Mouse (Mus musculus) ovary, postnatal 10 days (tissue): ENCODE data around the gene Pcbp4.

Experiments
- DNase-seq: peaks from one replicate; pipeline ENCODE4 v3.0.0; 2022; ENCODE audit warnings: low spot score

Gene Pcbp4

GRCm38 (mm10) chr9:106464751-106465541 lies 11.9 kb downstream of the Pcbp4 start:
- no peak for DNase-seq

DNA sequence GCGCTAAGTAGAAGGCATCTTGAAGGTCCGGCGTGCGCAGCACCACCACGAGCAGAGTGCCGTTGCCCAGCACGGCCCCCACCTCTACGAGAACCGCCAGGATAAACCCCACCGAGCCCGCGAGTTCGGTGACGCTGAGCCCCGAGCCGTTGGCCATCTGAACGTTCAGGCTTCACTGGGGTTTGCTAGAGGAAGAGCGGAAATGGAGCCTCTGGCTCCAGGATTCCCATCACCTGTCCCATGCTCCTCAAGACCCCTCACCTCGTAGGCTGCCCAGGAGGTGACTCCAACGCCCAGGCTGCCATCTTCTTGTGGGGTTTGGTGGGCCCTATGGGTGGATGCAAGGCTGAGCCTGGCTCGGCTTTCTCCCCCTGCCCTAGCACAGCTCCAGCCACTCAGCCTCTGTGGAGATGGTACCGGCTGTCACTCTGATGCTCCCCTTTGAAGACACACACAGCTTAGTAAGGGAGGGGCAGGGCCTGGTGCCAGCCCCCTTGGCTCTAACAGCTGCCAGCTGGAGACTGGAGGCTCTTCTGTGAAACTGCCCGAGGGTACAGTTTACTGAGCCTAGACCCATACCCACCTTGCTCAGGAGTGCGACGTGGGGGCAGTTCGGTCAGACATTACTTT lies 12.6 kb downstream of the Pcbp4 start, which contains the start of gene Gpr62:
Gene Gpr62, minus strand, starts transcription at position 368 of the 630 bp plus-strand sequence.
- DNase-seq = no peak

DNA sequence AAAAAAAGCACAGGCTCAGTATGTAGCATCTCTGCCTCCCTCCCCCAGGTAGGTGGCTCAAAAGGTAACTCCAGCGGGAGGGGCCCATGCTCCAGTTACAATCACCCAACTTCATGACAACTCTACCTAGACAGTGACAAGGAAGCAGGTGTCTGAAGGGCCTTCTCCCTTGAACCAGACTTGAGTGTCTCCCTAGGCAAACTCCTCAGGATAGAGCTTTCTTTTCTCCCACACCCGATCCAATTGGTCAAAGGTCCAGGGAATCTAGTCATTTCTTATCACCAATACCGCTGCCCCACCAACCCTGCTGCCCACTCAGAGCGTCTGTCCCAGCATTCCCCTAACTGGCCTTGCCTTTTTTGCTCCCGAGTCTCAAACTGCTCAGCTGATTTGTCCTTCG lies 13.6 kb downstream of the Pcbp4 start:
- no peak for DNase-seq

GRCm38 (mm10) chr9:106467746-106468145 lies 14.7 kb downstream of the Pcbp4 start:
- no peak for DNase-seq

DNA sequence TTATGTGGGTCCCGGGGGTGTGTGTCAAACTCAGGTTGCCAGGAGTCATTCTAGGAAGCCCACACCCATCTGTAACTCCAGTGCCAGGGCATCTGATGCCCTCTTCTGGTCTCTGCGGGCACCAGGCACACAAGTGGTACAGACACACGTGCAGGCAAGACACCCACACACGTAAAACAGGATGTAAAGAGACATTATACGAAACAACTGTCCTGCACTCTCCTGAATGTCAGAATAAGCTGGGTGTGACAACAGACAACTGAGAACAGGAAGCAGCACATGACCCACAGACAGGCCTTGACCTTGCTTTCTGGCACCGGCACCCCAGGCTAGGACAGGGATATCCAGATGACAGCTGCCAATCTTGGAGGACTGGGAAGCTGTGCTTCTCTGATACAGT lies 16.2 kb downstream of the Pcbp4 start:
- no peak for DNase-seq

GRCm38 (mm10) chr9:106469776-106470175 lies 16.7 kb downstream of the Pcbp4 start:
- DNase-seq = no peak

DNA sequence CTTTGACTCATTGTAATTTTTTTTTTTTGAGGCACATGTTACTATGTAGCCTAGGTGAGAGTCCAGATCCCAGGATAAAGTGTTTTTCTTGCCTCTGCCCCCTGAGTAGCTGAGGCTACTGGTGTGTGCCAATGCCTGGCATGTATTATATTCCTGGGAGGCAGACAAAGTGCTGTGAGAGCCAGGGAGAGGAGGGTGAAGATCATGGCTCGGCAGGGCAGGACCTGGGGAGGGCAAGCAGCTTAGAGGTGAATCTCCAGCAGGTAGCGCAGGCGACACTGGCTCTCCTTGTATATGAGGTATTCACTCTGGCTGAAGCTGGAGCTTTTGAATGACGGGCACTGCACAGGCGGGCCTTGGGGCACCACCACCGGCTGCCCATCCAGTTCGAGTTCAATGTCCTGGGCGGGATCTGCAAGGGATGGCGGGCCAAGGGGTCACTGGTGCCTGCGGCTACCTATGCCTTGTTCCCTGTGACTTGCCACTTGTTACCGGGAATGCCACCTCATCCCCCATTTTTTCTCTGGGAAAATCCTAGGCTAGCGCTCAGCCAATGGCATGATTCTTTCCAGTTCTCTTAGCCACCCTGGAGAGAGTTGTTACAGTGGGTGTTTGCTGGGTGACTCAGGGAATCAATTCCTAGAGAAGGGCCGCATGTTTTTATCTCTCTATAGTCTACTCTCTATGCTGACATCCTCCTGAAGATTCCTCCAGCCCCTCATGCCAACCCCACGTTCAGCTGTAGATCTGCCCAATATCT lies 18.1 kb downstream of the Pcbp4 start:
- no peak for DNase-seq

GRCm38 (mm10) chr9:106471892-106472291 lies 18.8 kb downstream of the Pcbp4 start:
- DNase-seq = peak; percentile 20

- DNase-seq = peak; percentile 1
Observed at GRCm38 (mm10) chr9:106472321-106472720, 19.2 kb downstream of the Pcbp4 start.

GRCm38 (mm10) chr9:106473081-106473752 lies 20.1 kb downstream of the Pcbp4 start:
- peak; percentile 1 for DNase-seq

- DNase-seq = peak; percentile 0
Observed at GRCm38 (mm10) chr9:106473753-106474105, 20.6 kb downstream of the Pcbp4 start.

GRCm38 (mm10) chr9:106474456-106474855 lies 21.4 kb downstream of the Pcbp4 start:
- no peak for DNase-seq

DNA sequence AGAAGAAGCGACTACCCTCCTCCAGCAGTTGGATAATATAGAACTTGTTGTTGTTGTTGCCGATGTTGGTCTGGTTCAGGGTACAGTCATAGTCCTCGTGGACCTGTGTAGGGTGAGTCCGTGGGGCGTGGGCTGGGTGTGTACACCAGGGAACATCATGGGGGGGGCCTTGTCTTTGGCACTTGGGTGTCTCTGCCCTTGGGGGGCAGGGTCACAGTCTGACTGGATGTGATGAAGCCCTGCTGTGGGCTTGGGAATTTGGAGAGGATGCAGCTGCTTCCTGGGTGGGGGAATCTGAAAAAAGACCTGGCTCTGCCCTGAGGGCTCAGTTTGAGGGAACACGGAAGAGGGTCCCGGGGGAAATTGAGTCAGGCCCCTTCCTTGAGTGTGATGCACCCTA lies 22.0 kb downstream of the Pcbp4 start:
- DNase-seq = no peak

DNA sequence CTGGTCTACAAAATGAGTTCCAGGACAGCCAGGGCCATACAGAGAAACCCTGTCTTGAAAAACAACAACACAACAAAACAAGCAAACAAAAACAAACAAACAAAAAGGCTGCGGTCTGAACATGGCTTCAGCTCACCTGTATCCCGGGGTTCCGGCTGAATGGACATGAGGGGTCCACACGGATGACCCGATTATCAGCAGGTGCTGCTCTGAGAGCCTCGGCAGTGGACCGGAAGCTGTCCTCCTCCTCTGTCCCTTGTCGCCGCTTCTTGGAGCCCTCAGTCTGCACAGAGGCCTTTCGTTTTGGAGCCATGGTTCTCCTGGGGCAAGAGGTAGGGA lies 22.5 kb downstream of the Pcbp4 start, which contains the start of gene Rrp9:
Gene Rrp9, plus strand, starts transcription at position 301 of the 339 bp plus-strand sequence.
- DNase-seq = no peak

GRCm38 (mm10) chr9:106476002-106476923 lies 23.2 kb downstream of the Pcbp4 start:
- DNase-seq = no peak

- DNase-seq = peak; percentile 96
Observed at GRCm38 (mm10) chr9:106476924-106477484, 23.9 kb downstream of the Pcbp4 start, which contains the start of gene Parp3. Gene Parp3, minus strand, starts transcription at chr9:106476949.

- DNase-seq = no peak
Observed at GRCm38 (mm10) chr9:106477649-106478048, 24.6 kb downstream of the Pcbp4 start.

DNA sequence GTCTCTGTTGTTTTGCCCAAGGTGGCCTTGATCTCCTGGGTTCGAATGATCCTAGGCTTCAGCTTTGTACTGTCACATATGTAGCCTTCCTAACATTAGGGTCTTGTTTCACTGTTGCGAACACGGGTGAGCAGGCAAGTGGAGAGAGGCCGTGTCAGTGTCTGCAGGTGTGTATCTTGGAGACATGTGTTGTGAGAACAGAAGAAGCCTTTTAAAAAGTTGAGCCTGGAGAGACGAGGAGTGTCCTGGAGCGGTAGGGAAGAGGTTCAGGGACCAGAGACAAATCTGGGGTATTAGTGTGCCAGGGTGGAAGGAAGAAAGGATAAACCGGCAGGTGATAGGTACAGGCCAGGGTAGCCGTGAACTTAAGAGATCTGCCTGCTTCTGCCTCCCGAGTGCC lies 25.0 kb downstream of the Pcbp4 start:
- DNase-seq = no peak

DNA sequence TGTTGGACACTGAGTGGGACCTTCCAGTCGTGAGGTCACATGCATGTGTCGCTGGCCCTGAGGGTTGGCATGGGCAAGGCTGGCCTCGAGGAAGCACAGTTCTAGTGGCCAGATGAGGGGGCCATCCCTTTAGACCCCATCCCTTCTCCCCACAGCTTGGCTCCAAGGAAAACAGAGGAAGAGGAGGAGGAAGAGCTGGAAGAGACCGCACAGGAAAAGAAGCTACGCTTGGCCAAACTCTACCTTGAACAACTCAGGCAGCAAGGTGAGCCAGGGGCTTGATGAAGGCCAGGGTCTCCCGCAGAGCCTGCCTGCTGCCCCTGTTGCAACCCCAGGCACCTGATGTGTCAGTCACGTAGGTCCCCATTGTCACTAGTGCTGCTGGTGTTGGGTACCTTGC lies 27.4 kb downstream of the Pcbp4 start:
- DNase-seq = no peak

- DNase-seq = no peak
Observed at GRCm38 (mm10) chr9:106481075-106481474, 28.0 kb downstream of the Pcbp4 start.

- no peak for DNase-seq
Observed at GRCm38 (mm10) chr9:106481676-106482075, 28.6 kb downstream of the Pcbp4 start.
